Mouse (Mus musculus) liver, embryonic 14.5 days (tissue): ENCODE results near the gene Nav2. TPM values are rescaled to one million over a fixed set of nuclear protein-coding genes. Genes with fewer than 3 reads are reported as not detected.
A peak's percentile ranks its signal among the peaks of the same experiment; 100 is the strongest.

Experiments
- ATAC-seq: fragments of 200-750 bp; cut with Nextera tagmentation; 2 replicates; pipeline ENCODE4 v1.8.0; 2017; ENCODE audit warnings: moderate number of reproducible peaks, mild to moderate bottlenecking, moderate library complexity; ENCODE audit not compliant: insufficient read depth
- DNase-seq, 3 experiments: peaks; one replicate each; pipeline ENCODE4 v3.0.0-alpha.2; 2012 to 2013; ENCODE audit warnings: low read depth in 3 of 3, low spot score in 3 of 3
- H3K27ac ChIP-seq: fragments of 300-500 bp; sonication (generic); 2 replicates; pipeline ENCODE4 v1.5.1; 2014; ENCODE audit warnings: moderate library complexity, mild to moderate bottlenecking, control low read depth, inconsistent platforms
- H3K27me3 ChIP-seq: fragments of 300-500 bp; sonication (generic); 2 replicates; pipeline ENCODE4 v1.6.1; 2014; ENCODE audit warnings: mild to moderate bottlenecking, low read length, moderate library complexity; ENCODE audit not compliant: control insufficient read depth, insufficient read depth
- H3K36me3 ChIP-seq: fragments of 300-500 bp; sonication (generic); replicated peaks from 2 replicates; pipeline ENCODE4 v1.6.1; 2014; ENCODE audit warnings: low read depth; ENCODE audit not compliant: control insufficient read depth, insufficient read depth
- H3K4me1 ChIP-seq, 2 experiments: fragments of 200-500 bp in 1 of 2; fragments of 300-500 bp in 1 of 2; sonication (generic) in 1 of 2; replicated peaks; 2 replicates each; pipeline ENCODE4 v1.6.1; 2012 to 2014; ENCODE audit warnings: antibody characterized with exemption in 1 of 2, inconsistent platforms in 1 of 2, low read length in 1 of 2; ENCODE audit not compliant: control insufficient read depth in 2 of 2, insufficient read depth in 2 of 2
- H3K4me2 ChIP-seq: fragments of 300-500 bp; sonication (generic); 2 replicates; pipeline ENCODE4 v1.6.1; 2014; ENCODE audit warnings: low read depth, mild to moderate bottlenecking, control low read depth, moderate library complexity
- H3K4me3 ChIP-seq, 2 experiments: fragments of 200-500 bp in 1 of 2; fragments of 300-500 bp in 1 of 2; sonication (generic) in 1 of 2; 2 replicates each; pipeline ENCODE4 v1.5.1; 2012 to 2014; ENCODE audit warnings: low read depth in 2 of 2, low read length in 2 of 2, mild to moderate bottlenecking in 2 of 2, control low read depth in 1 of 2, inconsistent platforms in 1 of 2, moderate library complexity in 1 of 2; ENCODE audit not compliant: insufficient read depth in 1 of 2
- H3K9ac ChIP-seq: fragments of 300-500 bp; sonication (generic); replicated peaks from 2 replicates; pipeline ENCODE4 v1.6.1; 2014; ENCODE audit warnings: mild to moderate bottlenecking, control low read depth, moderate library complexity
- H3K9me3 ChIP-seq: fragments of 300-500 bp; sonication (generic); 2 replicates; pipeline ENCODE4 v1.6.1; 2016; ENCODE audit warnings: low read length, mixed read lengths; ENCODE audit not compliant: control insufficient read depth
- CTCF ChIP-seq: IDR thresholded peaks from 2 replicates; pipeline ENCODE4 v1.5.1; 2016; ENCODE audit warnings: antibody characterized with exemption, low read depth, control low read depth
- EP300 ChIP-seq: IDR thresholded peaks from 2 replicates; pipeline ENCODE4 v1.6.1; 2016; ENCODE audit warnings: antibody characterized with exemption, low read depth
- WGBS: fragments of 180-500 bp; shearing (Covaris S2); extraction: QIAGEN DNeasy Blood & Tissue Kit; methylation state at CpG from one replicate; pipeline ENCODE4 v1.1.7; 2014; ENCODE audit not compliant: insufficient replicate concordance; 5-methylcytosine and 5-hydroxymethylcytosine counted together
- polyA plus RNA-seq, 2 experiments: library from polyadenylated mRNA; depleted of rRNA in 1 of 2; stranded (reverse) in 1 of 2; unstranded in 1 of 2; fragments of >200 nt; fragmentation: Nextera tagmentation in 1 of 2; extraction: Ambion mirVana in 1 of 2; gene quantifications; 2 replicates each; pipeline versions ENCODE4 v1.2.1 to v1.2.3; 2012 to 2014

Nav2 gene
- polyA plus RNA-seq, 2 experiments = 1.5 to 1.6 TPM

GRCm38 (mm10) chr7:49132851-49133351, 224.4 kb downstream of the Nav2 start:
- Histone ChIP-seq H3K4me1 (no peaks in the 10 kb centered on the region), H3K36me3 (no peaks in the 10 kb centered on the region), H3K9me3 (no peaks in the 10 kb centered on the region), H3K4me3 (no peak overlapping the region), H3K9ac (no peak overlapping the region), H3K4me2 (no peak overlapping the region), H3K27ac (no peak overlapping the region), H3K27me3 (no peaks in the 10 kb centered on the region)
- peak; percentile 94 for TF ChIP-seq CTCF
- TF ChIP-seq EP300 = no peak
- ATAC-seq (no peak), DNase-seq (peak; percentile 7 to 30 (median 29))
- 29% methylated on average over 10 of the region's 10 CpGs for WGBS

GRCm38 (mm10) chr7:49134396-49134795, 225.9 kb downstream of the Nav2 start:
- DNase-seq (no peak), ATAC-seq (no peak)
- H3K9ac ChIP-seq = no peak overlapping the region
- TF ChIP-seq CTCF = no peak
- no peak for TF ChIP-seq EP300
- H3K36me3 ChIP-seq = no peaks in the 10 kb centered on the region
- no peak overlapping the region for H3K4me2 ChIP-seq
- no peaks in the 10 kb centered on the region for H3K9me3 ChIP-seq
- no peak overlapping the region for H3K4me3 ChIP-seq
- H3K27ac ChIP-seq = no peak overlapping the region
- no peaks in the 10 kb centered on the region for H3K27me3 ChIP-seq
- no peaks in the 10 kb centered on the region for H3K4me1 ChIP-seq
- WGBS = 50% methylated on average over 5 of the region's 5 CpGs

- Histone ChIP-seq H3K9me3 (no peaks in the 10 kb centered on the region), H3K4me1 (no peaks in the 10 kb centered on the region), H3K27ac (no peak overlapping the region), H3K27me3 (no peaks in the 10 kb centered on the region), H3K36me3 (no peaks in the 10 kb centered on the region), H3K4me3 (no peak overlapping the region), H3K4me2 (no peak overlapping the region), H3K9ac (no peak overlapping the region)
- ATAC-seq = no peak
- TF ChIP-seq EP300 (no peak), CTCF (no peak)
- 56% methylated on average over 2 of the region's 2 CpGs for WGBS
- no peak for DNase-seq
These were observed 231.2 kb downstream of the Nav2 start for GRCm38 (mm10) chr7:49139762-49140161.

- H3K27ac ChIP-seq = no peak overlapping the region
- H3K27me3 ChIP-seq = no peaks in the 10 kb centered on the region
- no peak overlapping the region for H3K4me3 ChIP-seq
- DNase-seq (no peak), ATAC-seq (no peak)
- H3K4me1 ChIP-seq = 0 out of 4 replicates have a peak, but pooled peaks cover 0 to 1% of the 10 kb centered on the region in 2 experiments
- H3K9ac ChIP-seq = no peak overlapping the region
- no peak overlapping the region for H3K4me2 ChIP-seq
- no peak for TF ChIP-seq CTCF
- no peak for TF ChIP-seq EP300
- 59% methylated on average over 7 of the region's 7 CpGs for WGBS
- H3K9me3 ChIP-seq = no peaks in the 10 kb centered on the region
- H3K36me3 ChIP-seq = no peaks in the 10 kb centered on the region
These were observed 235.4 kb downstream of the Nav2 start for GRCm38 (mm10) chr7:49143966-49144365.

GRCm38 (mm10) chr7:49145749-49146670, 237.5 kb downstream of the Nav2 start:
- H3K9me3 ChIP-seq = no peaks in the 10 kb centered on the region

More at GRCm38 (mm10) chr7:49145749-49146670, 237.5 kb downstream of the Nav2 start:
- TF ChIP-seq EP300 (no peak), CTCF (no peak)
- Histone ChIP-seq H3K36me3 (no peaks in the 10 kb centered on the region), H3K4me3 (no peak overlapping the region), H3K9ac (no peak overlapping the region), H3K27me3 (no peaks in the 10 kb centered on the region), H3K4me1 (0 out of 4 replicates have a peak, but pooled peaks cover 0 to 1% of the 10 kb centered on the region in 2 experiments), H3K4me2 (no peak overlapping the region), H3K27ac (no peak overlapping the region)
- WGBS = 32% methylated on average over 22 of the region's 22 CpGs
- DNase-seq = no peak
- no peak; the same call in 1 of the 2 replicates for ATAC-seq
